Mouse (Mus musculus) heart, adult 9 months (tissue): ENCODE data around the gene Gm10309.

Source experiments
- DNase-seq, 2 experiments: peaks; one replicate each; pipeline ENCODE4 v3.0.0; 2022; ENCODE audit warnings: low spot score in 2 of 2

Gene Gm10309

GRCm38 (mm10) chr17:86505183-86505631 lies at the start of gene Gm10309:
Gm10309 (minus strand) TSS chr17:86505232.
- DNase-seq: peak; percentile 63 to 71

GRCm38 (mm10) chr17:86551995-86552394 lies 47.0 kb upstream of the Gm10309 start:
- DNase-seq: no peak

- DNase-seq: no peak
Observed at GRCm38 (mm10) chr17:86551561-86551960, 46.5 kb upstream of the Gm10309 start.

- DNase-seq: peak in 1 of 2 experiments; percentile 36
Observed at GRCm38 (mm10) chr17:86549128-86549527, 44.1 kb upstream of the Gm10309 start.

- DNase-seq: no peak
Observed at GRCm38 (mm10) chr17:86546529-86546928, 41.5 kb upstream of the Gm10309 start.

- DNase-seq: peak; percentile 25 to 49
Observed at GRCm38 (mm10) chr17:86539881-86540430, 34.9 kb upstream of the Gm10309 start.

GRCm38 (mm10) chr17:86535827-86536656 lies 31.0 kb upstream of the Gm10309 start:
- DNase-seq: peak; percentile 81 to 91

GRCm38 (mm10) chr17:86535096-86535495 lies 30.1 kb upstream of the Gm10309 start:
- no peak for DNase-seq

GRCm38 (mm10) chr17:86533549-86533851 lies 28.5 kb upstream of the Gm10309 start:
- no peak for DNase-seq

GRCm38 (mm10) chr17:86532783-86533548 lies 27.9 kb upstream of the Gm10309 start:
- DNase-seq: no peak

GRCm38 (mm10) chr17:86531231-86531630 lies 26.2 kb upstream of the Gm10309 start:
- no peak for DNase-seq

- DNase-seq: peak in 1 of 2 experiments; percentile 32
Observed at GRCm38 (mm10) chr17:86529411-86529810, 24.4 kb upstream of the Gm10309 start.

GRCm38 (mm10) chr17:86529003-86529402 lies 24.0 kb upstream of the Gm10309 start:
- no peak for DNase-seq

- no peak for DNase-seq
Observed at GRCm38 (mm10) chr17:86527298-86527697, 22.3 kb upstream of the Gm10309 start.

GRCm38 (mm10) chr17:86526016-86526415 lies 21.0 kb upstream of the Gm10309 start:
- no peak for DNase-seq

- no peak for DNase-seq
Observed at GRCm38 (mm10) chr17:86525075-86525474, 20.0 kb upstream of the Gm10309 start.

- DNase-seq: no peak
Observed at GRCm38 (mm10) chr17:86523843-86524242, 18.8 kb upstream of the Gm10309 start.

- DNase-seq: no peak
Observed at GRCm38 (mm10) chr17:86523374-86523773, 18.3 kb upstream of the Gm10309 start.

- no peak for DNase-seq
Observed at GRCm38 (mm10) chr17:86522649-86523048, 17.6 kb upstream of the Gm10309 start.

- DNase-seq: no peak
Observed at GRCm38 (mm10) chr17:86521252-86521651, 16.2 kb upstream of the Gm10309 start.

GRCm38 (mm10) chr17:86518604-86519003 lies 13.6 kb upstream of the Gm10309 start:
- no peak for DNase-seq

- DNase-seq: no peak
Observed at GRCm38 (mm10) chr17:86516630-86517029, 11.6 kb upstream of the Gm10309 start.
